Mouse (Mus musculus) limb, embryonic 10.5 days (tissue): Measurements from ENCODE around the gene Hist1h3e. TPM values are rescaled to one million over a fixed set of nuclear protein-coding genes. Genes with fewer than 3 reads are reported as not detected.
"Not testable (repeated sequence)": the region's sequence is repeated elsewhere in the genome, so short reads cannot be mapped to it uniquely, and the experiment has no call there.

Experiments
- DNase-seq: peaks from one replicate; pipeline ENCODE4 v3.0.0-alpha.2; 2017; ENCODE audit warnings: low spot score
- H3K27ac ChIP-seq: fragments of 300-500 bp; sonication (generic); 2 replicates; pipeline ENCODE4 v1.5.1; 2016; ENCODE audit warnings: mild to moderate bottlenecking
- H3K27me3 ChIP-seq: fragments of 300-500 bp; sonication (generic); 2 replicates; pipeline ENCODE4 v1.6.1; 2016; ENCODE audit warnings: low read depth, mild to moderate bottlenecking; ENCODE audit not compliant: poor library complexity, severe bottlenecking
- H3K36me3 ChIP-seq: fragments of 300-500 bp; sonication (generic); 2 replicates; pipeline ENCODE4 v1.6.1; 2016; ENCODE audit warnings: mild to moderate bottlenecking, moderate library complexity
- H3K4me1 ChIP-seq: fragments of 300-500 bp; sonication (generic); 2 replicates; pipeline ENCODE4 v1.6.1; 2016
- H3K4me3 ChIP-seq: fragments of 300-500 bp; sonication (generic); 2 replicates; pipeline ENCODE4 v1.5.1; 2016; ENCODE audit warnings: mild to moderate bottlenecking, moderate library complexity
- H3K9me3 ChIP-seq: fragments of 300-500 bp; sonication (generic); replicated peaks from 2 replicates; pipeline ENCODE4 v1.6.1; 2016; ENCODE audit warnings: mild to moderate bottlenecking
- WGBS: fragments of 180-500 bp; shearing (Covaris S2); methylation state at CpG from one replicate; pipeline ENCODE4 v1.1.7; 2016; 5-methylcytosine and 5-hydroxymethylcytosine counted together
- polyA plus RNA-seq: library from polyadenylated mRNA; unstranded; fragments of >200 nt; fragmentation: Nextera tagmentation; extraction: Ambion mirVana; gene quantifications from 2 replicates; pipeline ENCODE4 v1.2.1, GENCODE M21; 2016

Gene Hist1h3e
- polyA plus RNA-seq, 1 experiment from 2014 or later: 7.8 TPM

DNA sequence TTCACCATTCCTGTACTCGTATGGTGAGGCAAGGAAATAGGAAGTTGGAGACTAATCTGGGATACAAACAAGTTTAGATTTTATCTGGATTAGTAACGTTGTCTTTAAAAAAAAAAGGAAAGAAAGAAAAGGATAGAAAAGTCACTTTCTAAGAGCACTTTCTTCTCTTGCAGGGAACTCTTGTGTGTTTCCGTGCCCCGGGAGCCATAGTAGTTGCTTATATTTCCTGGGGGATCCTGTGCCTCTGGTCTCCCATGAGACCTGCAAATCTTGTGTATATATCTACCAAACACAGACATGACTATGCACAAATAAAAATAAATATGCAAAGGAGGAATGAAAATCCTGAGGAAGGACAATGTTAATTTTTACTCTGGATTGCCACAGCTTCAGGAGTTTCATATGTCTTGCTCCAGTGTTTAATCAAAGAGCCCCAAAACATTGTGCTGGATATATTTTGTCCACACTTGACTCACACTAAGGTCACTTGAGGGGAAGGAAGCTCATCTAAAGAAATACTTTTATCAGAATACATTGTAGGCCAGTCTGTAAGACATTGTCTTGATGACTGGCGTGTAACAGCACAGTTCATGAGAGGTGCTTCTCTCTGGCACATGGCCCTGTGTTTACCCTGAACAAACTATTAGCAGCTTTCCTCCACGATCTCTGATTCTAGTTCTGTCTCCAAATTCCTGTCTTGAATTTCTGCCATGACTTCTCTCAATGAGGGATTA is 14.9 kb upstream of the Hist1h3e start:
- DNase-seq: no peak
- H3K4me3 ChIP-seq: peak overlapping the region; percentile 56
- 57% methylated on average over 6 of the region's 6 CpGs for WGBS

GRCm38 (mm10) chr13:23576351-23576881 is 14.2 kb upstream of the Hist1h3e start:
- peak overlapping the region; percentile 56 for H3K4me3 ChIP-seq
- no peaks in the 10 kb centered on the region for H3K9me3 ChIP-seq
- peaks cover 31% of the 10 kb centered on the region for H3K4me1 ChIP-seq
- no peaks in the 10 kb centered on the region for H3K27me3 ChIP-seq
- no peaks in the 10 kb centered on the region for H3K36me3 ChIP-seq
- peak; percentile 61 for DNase-seq
- 5% methylated on average over 7 of the region's 7 CpGs for WGBS
- peak overlapping the region; percentile 91 for H3K27ac ChIP-seq

More for the DNA sequence above, 14.9 kb upstream of the Hist1h3e start:
- Histone ChIP-seq H3K36me3 (no peaks in the 10 kb centered on the region), H3K27me3 (no peaks in the 10 kb centered on the region), H3K4me1 (peaks cover 31% of the 10 kb centered on the region), H3K27ac (peak overlapping the region; percentile 91), H3K9me3 (no peaks in the 10 kb centered on the region)

GRCm38 (mm10) chr13:23575864-23576313 is 13.7 kb upstream of the Hist1h3e start:
- DNase-seq: not testable (repeated sequence)

GRCm38 (mm10) chr13:23575271-23575851 is 13.2 kb upstream of the Hist1h3e start, which contains the start of gene Hist1h3d:
Hist1h3d (plus strand) TSS chr13:23575763.
- Histone ChIP-seq H3K27me3 (no peaks in the 10 kb centered on the region), H3K9me3 (no peaks in the 10 kb centered on the region), H3K27ac (peak within 1 kb of the TSS; percentile 91), H3K36me3 (no peaks in the 10 kb centered on the region), H3K4me1 (peaks cover 23% of the 10 kb centered on the region), H3K4me3 (peak within 1 kb of the TSS; percentile 56)
- no peak for DNase-seq
- under 1% methylated on average over 18 of the region's 18 CpGs for WGBS

More at GRCm38 (mm10) chr13:23575864-23576313, 13.7 kb upstream of the Hist1h3e start:
- Histone ChIP-seq H3K4me1 (peaks cover 28% of the 10 kb centered on the region), H3K27ac (peak overlapping the region; percentile 91), H3K4me3 (peak overlapping the region; percentile 56)
- H3K36me3 ChIP-seq, H3K9me3 ChIP-seq, H3K27me3 ChIP-seq: not testable (repeated sequence)
- WGBS: 2% methylated on average over 8 of the region's 40 CpGs

DNA sequence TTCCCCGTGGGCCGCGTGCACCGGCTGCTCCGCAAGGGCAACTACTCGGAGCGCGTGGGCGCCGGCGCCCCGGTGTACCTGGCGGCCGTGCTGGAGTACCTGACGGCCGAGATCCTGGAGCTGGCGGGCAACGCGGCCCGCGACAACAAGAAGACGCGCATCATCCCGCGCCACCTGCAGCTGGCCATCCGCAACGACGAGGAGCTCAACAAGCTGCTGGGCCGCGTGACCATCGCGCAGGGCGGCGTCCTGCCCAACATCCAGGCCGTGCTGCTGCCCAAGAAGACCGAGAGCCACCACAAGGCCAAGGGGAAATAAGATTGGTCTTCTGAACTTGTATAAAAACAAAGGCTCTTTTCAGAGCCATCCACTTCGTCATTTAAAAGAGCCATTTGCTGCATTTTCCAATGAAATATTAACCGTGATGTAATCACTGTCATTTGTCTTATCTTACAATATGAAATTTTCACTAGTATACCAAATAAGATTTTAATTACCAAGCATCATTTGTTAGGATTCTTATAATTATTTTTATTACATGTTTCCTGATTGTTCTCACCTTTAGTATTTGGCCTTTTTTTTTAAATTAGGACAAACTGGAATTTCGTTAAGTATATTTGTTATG is 12.5 kb upstream of the Hist1h3e start:
- peak overlapping the region; percentile 56 for H3K4me3 ChIP-seq
- under 1% methylated on average over 10 of the region's 39 CpGs for WGBS
- not testable (repeated sequence) for H3K27me3 ChIP-seq, DNase-seq, H3K36me3 ChIP-seq, H3K9me3 ChIP-seq
- peaks cover 26% of the 10 kb centered on the region for H3K4me1 ChIP-seq
- H3K27ac ChIP-seq: peak overlapping the region; percentile 91

- peak within 1 kb of the TSS; percentile 91 for H3K27ac ChIP-seq
- not testable (repeated sequence) for H3K36me3 ChIP-seq
- 1% methylated on average over 42 of the region's 42 CpGs for WGBS
Measured at GRCm38 (mm10) chr13:23573898-23574524, 11.8 kb upstream of the Hist1h3e start, which contains the start of the genes Hist1h2bf and Hist1h2ad. Hist1h2bf (minus strand) TSS chr13:23574196. Hist1h2ad (plus strand) TSS chr13:23574381.

DNA sequence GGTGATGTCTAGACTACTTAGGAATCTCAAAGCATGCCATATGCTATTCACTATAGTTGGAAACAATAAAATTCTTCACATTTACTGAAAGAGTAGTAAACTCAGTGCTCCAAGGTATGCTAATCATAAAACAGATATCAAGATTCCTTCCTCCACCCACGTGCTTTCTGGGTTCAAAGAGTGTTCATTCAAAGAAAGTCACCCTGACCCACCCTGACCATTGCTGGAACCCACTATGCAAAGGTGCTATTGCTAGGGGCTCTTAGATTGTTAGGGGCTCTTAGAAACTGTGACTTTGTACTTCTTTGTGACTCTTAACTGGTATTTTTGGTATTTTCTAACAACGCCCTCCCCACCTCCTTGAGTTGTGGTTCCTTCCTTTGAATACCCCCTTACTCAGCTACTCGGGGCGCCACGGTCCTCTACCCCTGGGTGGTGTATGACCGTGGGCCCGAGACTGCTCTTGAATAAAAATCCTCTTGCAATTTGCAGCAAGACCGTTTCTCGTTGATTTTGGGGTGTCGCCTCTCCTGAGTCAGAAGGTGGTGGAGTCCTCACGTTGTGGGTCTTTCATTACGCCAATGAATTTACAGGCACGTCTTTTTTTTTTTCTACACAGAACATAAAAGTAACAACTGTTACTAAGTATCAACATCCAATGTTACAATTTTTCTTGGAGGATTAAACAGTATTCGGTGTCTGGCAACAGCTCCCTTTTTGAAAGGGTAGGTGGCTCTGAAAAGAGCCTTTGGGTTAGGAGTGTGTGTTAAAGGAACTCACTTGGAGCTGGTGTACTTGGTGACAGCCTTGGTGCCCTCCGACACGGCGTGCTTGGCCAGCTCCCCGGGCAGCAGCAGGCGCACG is 11.1 kb upstream of the Hist1h3e start:
- DNase-seq, H3K36me3 ChIP-seq, H3K9me3 ChIP-seq, H3K27me3 ChIP-seq: not testable (repeated sequence)
- H3K4me3 ChIP-seq: peak overlapping the region; percentile 54
- H3K27ac ChIP-seq: peak overlapping the region; percentile 89
- peaks cover 26% of the 10 kb centered on the region for H3K4me1 ChIP-seq
- 15% methylated on average over 20 of the region's 20 CpGs for WGBS

More at GRCm38 (mm10) chr13:23573898-23574524, 11.8 kb upstream of the Hist1h3e start, which contains the start of the genes Hist1h2bf and Hist1h2ad:
- Histone ChIP-seq H3K4me1 (peaks cover 26% of the 10 kb centered on the region), H3K4me3 (peak within 1 kb of the TSS; percentile 56)
- not testable (repeated sequence) for H3K27me3 ChIP-seq, H3K9me3 ChIP-seq
- peak; percentile 84 for DNase-seq

- H3K27ac ChIP-seq: peak overlapping the region; percentile 89
- peak overlapping the region; percentile 54 for H3K4me3 ChIP-seq
- no peaks in the 10 kb centered on the region for H3K9me3 ChIP-seq
- peaks cover 26% of the 10 kb centered on the region for H3K4me1 ChIP-seq
- no peak for DNase-seq
- H3K36me3 ChIP-seq: no peaks in the 10 kb centered on the region
- no peaks in the 10 kb centered on the region for H3K27me3 ChIP-seq
- 47% methylated on average over 2 of the region's 2 CpGs for WGBS
Measured at GRCm38 (mm10) chr13:23572218-23573033, 10.3 kb upstream of the Hist1h3e start.

GRCm38 (mm10) chr13:23571504-23572217 is 9.5 kb upstream of the Hist1h3e start:
- WGBS: under 1% methylated on average over 16 of the region's 34 CpGs
- DNase-seq: not testable (repeated sequence)

GRCm38 (mm10) chr13:23571022-23571503 is 8.9 kb upstream of the Hist1h3e start, which contains the start of the genes Hist1h2ae and Hist1h2bg:
Hist1h2ae (minus strand) TSS chr13:23571220.
Hist1h2bg (plus strand) TSS chr13:23571396.
- H3K9me3 ChIP-seq: no peaks in the 10 kb centered on the region
- no peaks in the 10 kb centered on the region for H3K27me3 ChIP-seq
- H3K4me1 ChIP-seq: peaks cover 14% of the 10 kb centered on the region
- peak; percentile 75 for DNase-seq
- 0% methylated on average over 18 of the region's 18 CpGs for WGBS
- H3K4me3 ChIP-seq: peak within 1 kb of the TSS; percentile 54
- H3K27ac ChIP-seq: peak within 1 kb of the TSS; percentile 90
- H3K36me3 ChIP-seq: no peaks in the 10 kb centered on the region

More at GRCm38 (mm10) chr13:23571504-23572217, 9.5 kb upstream of the Hist1h3e start:
- Histone ChIP-seq H3K27ac (peak overlapping the region; percentile 90), H3K4me3 (peak overlapping the region; percentile 54), H3K4me1 (peaks cover 18% of the 10 kb centered on the region)
- H3K9me3 ChIP-seq, H3K36me3 ChIP-seq, H3K27me3 ChIP-seq: not testable (repeated sequence)
